Mouse (Mus musculus) forebrain, embryonic 10.5 days (tissue): ENCODE data around the gene A930018P22Rik. TPM values are rescaled to one million over a fixed set of nuclear protein-coding genes. Genes with fewer than 3 reads are reported as not detected.
A peak's percentile ranks its signal among the peaks of the same experiment; 100 is the strongest.
"Not testable (repeated sequence)": the region's sequence is repeated elsewhere in the genome, so short reads cannot be mapped to it uniquely, and the experiment has no call there.

Experiments used
- DNase-seq: peaks from one replicate; pipeline ENCODE4 v3.0.0-alpha.2; 2017; ENCODE audit warnings: low spot score; ENCODE audit errors: extremely low spot score
- H3K27ac ChIP-seq: fragments of 300-500 bp; sonication (generic); 2 replicates; pipeline ENCODE4 v1.5.1; 2016; ENCODE audit warnings: mild to moderate bottlenecking
- H3K27me3 ChIP-seq: fragments of 300-500 bp; sonication (generic); 2 replicates; pipeline ENCODE4 v1.6.1; 2016; ENCODE audit warnings: mild to moderate bottlenecking; ENCODE audit not compliant: poor library complexity, severe bottlenecking
- H3K36me3 ChIP-seq: fragments of 300-500 bp; sonication (generic); replicated peaks from 2 replicates; pipeline ENCODE4 v1.6.1; 2016; ENCODE audit warnings: mild to moderate bottlenecking, moderate library complexity
- H3K4me1 ChIP-seq: fragments of 300-500 bp; sonication (generic); 2 replicates; pipeline ENCODE4 v1.6.1; 2016
- H3K4me3 ChIP-seq: fragments of 300-500 bp; sonication (generic); 2 replicates; pipeline ENCODE4 v1.5.1; 2016; ENCODE audit warnings: mild to moderate bottlenecking, moderate library complexity
- H3K9me3 ChIP-seq: fragments of 300-500 bp; sonication (generic); 2 replicates; pipeline ENCODE4 v1.6.1; 2016; ENCODE audit warnings: mild to moderate bottlenecking, moderate library complexity
- WGBS: fragments of 180-500 bp; shearing (Covaris S2); methylation state at CpG from one replicate; pipeline ENCODE4 v1.1.7; 2016; 5-methylcytosine and 5-hydroxymethylcytosine counted together
- polyA plus RNA-seq: library from polyadenylated mRNA; unstranded; fragments of >200 nt; fragmentation: Nextera tagmentation; extraction: Ambion mirVana; gene quantifications from 2 replicates; pipeline ENCODE4 v1.2.1, GENCODE M21; 2016

A930018P22Rik gene
- polyA plus RNA-seq, result not detected in 2 replicates

DNA sequence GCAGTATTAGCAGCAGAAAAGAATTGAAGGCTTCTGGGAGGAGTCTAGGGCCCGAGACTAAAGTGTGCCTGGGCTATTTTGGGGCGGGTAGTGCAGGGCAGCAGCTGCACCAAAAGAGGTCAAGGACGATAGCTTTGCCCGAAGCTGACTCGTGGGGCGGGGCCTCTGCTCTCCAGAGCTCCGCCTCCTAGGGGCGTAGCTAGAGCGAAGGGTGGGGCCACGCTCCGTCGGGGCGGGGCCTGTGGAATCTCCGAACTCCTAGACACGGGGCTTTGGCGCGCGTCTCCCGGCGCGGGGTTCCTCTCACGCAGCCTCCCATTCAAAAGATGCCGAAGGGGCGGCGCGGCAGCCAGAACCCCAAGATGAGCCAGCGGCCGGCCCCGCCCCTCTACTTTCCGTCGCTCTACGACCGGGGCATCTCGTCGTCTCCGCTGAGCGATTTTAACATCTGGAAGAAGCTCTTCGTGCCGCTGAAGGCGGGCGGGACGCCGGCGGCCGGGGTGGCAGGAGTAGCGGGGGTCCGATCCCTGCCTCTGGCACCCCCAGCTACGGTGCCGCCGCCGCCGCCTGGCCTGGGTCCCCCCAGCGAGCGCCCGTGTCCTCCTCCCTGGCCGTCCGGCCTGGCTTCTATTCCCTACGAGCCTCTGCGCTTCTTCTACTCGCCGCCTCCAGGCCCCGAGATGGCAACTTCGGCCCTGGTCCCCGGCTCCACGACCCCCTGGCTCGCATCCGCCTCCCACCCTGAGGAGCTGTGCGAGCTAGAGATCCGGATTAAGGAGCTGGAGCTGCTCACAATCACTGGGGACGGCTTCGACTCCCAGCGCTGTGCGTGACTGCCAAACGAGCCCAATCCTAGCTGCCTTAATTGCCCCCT, at the start of gene A930018P22Rik:
Gene A930018P22Rik (plus strand): TSS at position 265 of the 874 bp plus-strand sequence.
- peak within 1 kb of the TSS; percentile 77 for H3K4me3 ChIP-seq
- H3K9me3 ChIP-seq, result no peaks in the 10 kb centered on the region
- peaks cover 62% of the 10 kb centered on the region for H3K27me3 ChIP-seq
- peak within 1 kb of the TSS; percentile 87 for H3K27ac ChIP-seq
- H3K36me3 ChIP-seq, result no peaks in the 10 kb centered on the region
- WGBS, result under 1% methylated on average over 73 of the region's 74 CpGs
- peak; percentile 90 for DNase-seq
- peaks cover 32% of the 10 kb centered on the region for H3K4me1 ChIP-seq

- 84% methylated on average over 5 of the region's 5 CpGs for WGBS
- H3K4me1 ChIP-seq, H3K27me3 ChIP-seq, DNase-seq, H3K27ac ChIP-seq, H3K36me3 ChIP-seq, H3K4me3 ChIP-seq, H3K9me3 ChIP-seq: not testable (repeated sequence)
These were observed 44.3 kb upstream of the A930018P22Rik start for GRCm38 (mm10) chr2:104078285-104078684.

DNA sequence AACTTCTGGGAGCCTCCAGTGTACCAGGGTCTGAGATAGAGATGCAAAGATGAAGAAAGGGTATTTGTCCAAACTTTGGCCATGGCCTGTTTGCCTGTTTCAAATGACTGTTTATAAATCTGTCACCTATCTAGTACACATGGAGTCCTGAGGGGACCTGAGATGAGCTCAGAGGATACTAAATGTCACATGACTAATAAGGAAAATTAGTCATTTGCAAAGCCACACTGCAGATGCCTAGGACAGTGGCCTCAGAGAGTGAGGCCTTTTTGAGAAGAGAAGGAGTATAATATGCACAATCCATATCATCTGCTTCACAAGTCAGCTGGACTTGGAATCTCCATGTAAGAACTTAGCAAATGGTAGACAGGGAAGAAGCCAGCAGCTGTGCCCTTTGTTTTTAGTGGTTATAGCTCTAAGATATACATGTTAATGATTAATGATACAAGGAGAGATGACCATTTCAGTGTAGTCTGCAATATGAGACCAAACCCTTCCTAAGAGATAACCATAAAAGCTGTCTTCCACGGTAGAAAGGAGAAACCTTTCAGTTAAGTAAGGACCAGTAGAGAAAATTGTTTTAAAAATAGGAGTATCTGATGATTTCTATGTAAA, 41.0 kb upstream of the A930018P22Rik start:
- WGBS, result no CpG with 5 or more reads among the region's 1 CpGs
- H3K4me3 ChIP-seq, result not testable (repeated sequence)

DNA sequence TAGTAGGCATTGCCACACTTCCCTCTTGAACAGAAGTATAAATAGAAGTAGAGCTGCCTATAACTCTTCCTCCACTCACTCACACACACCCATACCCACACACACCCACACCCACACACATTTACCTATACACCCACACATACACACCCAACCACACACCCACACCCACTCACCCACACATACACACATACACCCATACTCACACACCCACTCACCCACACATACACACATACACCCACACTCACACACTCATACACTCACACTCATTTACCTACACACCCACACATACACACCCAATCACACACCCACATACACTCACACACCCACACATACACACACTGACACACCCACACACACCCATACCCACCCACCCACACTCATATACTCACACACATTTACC, 40.1 kb upstream of the A930018P22Rik start:
- DNase-seq, result peak; percentile 7
- Histone ChIP-seq H3K9me3 (no peaks in the 10 kb centered on the region), H3K4me1 (no peaks in the 10 kb centered on the region), H3K27ac (no peak overlapping the region), H3K27me3 (no peaks in the 10 kb centered on the region), H3K4me3 (no peak overlapping the region), H3K36me3 (no peaks in the 10 kb centered on the region)

More for the DNA sequence above, 41.0 kb upstream of the A930018P22Rik start:
- H3K4me1 ChIP-seq, DNase-seq, H3K27ac ChIP-seq, H3K27me3 ChIP-seq, H3K9me3 ChIP-seq, H3K36me3 ChIP-seq: not testable (repeated sequence)

DNA sequence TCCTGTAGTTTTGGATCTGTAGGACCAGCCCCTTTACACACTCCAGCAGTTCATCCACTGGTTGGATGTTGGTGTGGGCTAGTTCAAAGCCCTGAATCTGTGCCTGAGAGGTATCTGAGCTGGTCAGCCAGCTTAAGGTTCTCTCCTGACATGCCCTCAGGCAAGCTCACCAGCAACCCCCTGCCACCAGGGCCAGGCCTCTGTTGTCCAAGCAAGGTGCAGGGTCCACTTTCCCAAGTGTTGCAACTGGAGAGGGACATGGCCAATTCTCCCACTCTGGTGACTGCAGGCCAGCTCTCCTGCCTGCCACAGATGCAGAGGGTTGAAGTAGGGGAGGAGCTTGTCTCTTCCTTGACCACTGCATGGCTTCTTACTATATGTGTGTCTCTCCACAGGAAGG, 38.5 kb upstream of the A930018P22Rik start:
- H3K27me3 ChIP-seq, H3K36me3 ChIP-seq, H3K27ac ChIP-seq, DNase-seq, H3K9me3 ChIP-seq, H3K4me1 ChIP-seq, H3K4me3 ChIP-seq: not testable (repeated sequence)

DNA sequence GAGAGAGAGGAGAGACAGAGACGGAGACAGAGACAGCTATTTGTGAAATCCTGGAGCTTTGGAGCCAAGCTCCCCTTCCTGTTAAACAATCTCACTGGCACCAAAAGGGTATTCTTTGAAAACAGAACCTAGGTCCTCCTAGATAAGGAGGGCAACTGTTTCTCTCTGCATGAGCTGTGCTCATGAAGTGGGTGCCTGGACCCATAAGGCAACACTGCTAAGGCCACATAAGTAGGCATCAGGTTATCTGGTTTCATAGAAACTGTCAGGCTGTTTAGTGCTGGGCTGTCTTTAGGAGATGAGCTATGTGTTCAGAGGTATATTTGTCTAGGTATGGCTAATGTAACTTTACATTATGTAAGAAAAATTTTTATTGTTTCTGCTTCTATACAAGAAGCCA, 35.0 kb upstream of the A930018P22Rik start:
- not testable (repeated sequence) for DNase-seq
- 86% methylated on average over 1 of the region's 1 CpGs for WGBS

GRCm38 (mm10) chr2:104093305-104093704, 29.3 kb upstream of the A930018P22Rik start:
- H3K27me3 ChIP-seq, result no peaks in the 10 kb centered on the region
- DNase-seq, result no peak
- no peak overlapping the region for H3K27ac ChIP-seq
- no peaks in the 10 kb centered on the region for H3K36me3 ChIP-seq
- WGBS, result 83% methylated on average over 2 of the region's 2 CpGs
- H3K4me1 ChIP-seq, result peaks cover 24% of the 10 kb centered on the region
- no peak overlapping the region for H3K4me3 ChIP-seq
- H3K9me3 ChIP-seq, result no peaks in the 10 kb centered on the region

More for the DNA sequence above, 35.0 kb upstream of the A930018P22Rik start:
- not testable (repeated sequence) for H3K27ac ChIP-seq, H3K27me3 ChIP-seq, H3K4me1 ChIP-seq, H3K36me3 ChIP-seq, H3K9me3 ChIP-seq, H3K4me3 ChIP-seq

GRCm38 (mm10) chr2:104095741-104096213, 26.8 kb upstream of the A930018P22Rik start, which contains the start of gene Cd59a:
Gene Cd59a (plus strand): TSS chr2:104095801.
- Histone ChIP-seq H3K27me3 (no peaks in the 10 kb centered on the region), H3K4me3 (peak within 1 kb of the TSS; percentile 60), H3K4me1 (peaks cover 34% of the 10 kb centered on the region), H3K27ac (peak within 1 kb of the TSS; percentile 86), H3K36me3 (no peaks in the 10 kb centered on the region), H3K9me3 (no peaks in the 10 kb centered on the region)
- DNase-seq, result peak; percentile 75
- WGBS, result 4% methylated on average over 15 of the region's 15 CpGs

DNA sequence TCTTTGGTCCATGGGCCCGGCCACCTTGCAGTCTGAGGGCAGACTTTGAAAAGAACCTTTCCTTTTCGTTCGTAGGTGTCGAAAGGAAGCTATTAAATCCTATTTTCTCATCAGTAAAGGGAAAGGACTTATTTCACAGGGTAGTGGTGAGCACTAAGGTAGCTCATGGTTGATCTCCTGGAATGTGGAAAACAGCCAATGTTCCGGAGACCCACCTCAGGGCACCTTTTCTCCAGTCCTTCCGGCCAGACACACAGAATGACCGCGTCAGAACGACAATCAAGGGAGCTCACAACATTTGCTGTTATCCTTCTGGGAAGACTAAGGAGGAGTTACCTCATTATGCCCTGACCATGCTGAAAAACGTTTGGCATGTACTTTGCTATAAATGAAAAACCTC, 26.3 kb upstream of the A930018P22Rik start:
- 46% methylated on average over 10 of the region's 10 CpGs for WGBS
- Histone ChIP-seq H3K4me3 (peak overlapping the region; percentile 60), H3K27ac (peak overlapping the region; percentile 86), H3K4me1 (peaks cover 34% of the 10 kb centered on the region), H3K9me3 (no peaks in the 10 kb centered on the region), H3K36me3 (no peaks in the 10 kb centered on the region), H3K27me3 (no peaks in the 10 kb centered on the region)
- no peak for DNase-seq

- not testable (repeated sequence) for H3K36me3 ChIP-seq, DNase-seq, H3K4me3 ChIP-seq, H3K27me3 ChIP-seq, H3K9me3 ChIP-seq
- H3K27ac ChIP-seq, result 0 out of 2 replicates have a peak overlapping the region, but pooled peaks have one; percentile 40
- 39% methylated on average over 1 of the region's 1 CpGs for WGBS
- H3K4me1 ChIP-seq, result peaks cover 34% of the 10 kb centered on the region
These were observed 25.8 kb upstream of the A930018P22Rik start for GRCm38 (mm10) chr2:104096796-104097195.

DNA sequence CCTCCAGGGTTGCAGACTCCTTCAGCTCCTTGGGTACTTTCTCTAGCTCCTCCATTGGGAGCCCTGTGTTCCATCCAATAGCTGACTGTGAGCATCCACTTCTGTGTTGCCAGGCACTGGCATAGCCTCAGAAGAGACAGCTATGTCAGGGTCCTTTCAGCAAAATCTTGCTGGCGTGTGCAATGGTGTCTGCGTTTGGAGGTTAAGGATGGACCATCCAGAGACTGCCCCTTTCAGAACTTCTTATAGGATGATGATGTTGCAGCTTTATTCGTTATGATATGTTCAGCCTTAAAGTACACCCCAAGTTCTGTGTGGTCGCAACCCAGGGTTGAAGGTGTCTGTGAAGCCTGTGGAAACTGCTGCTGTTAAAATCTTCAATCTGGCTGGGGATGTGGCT, 25.2 kb upstream of the A930018P22Rik start:
- not testable (repeated sequence) for DNase-seq, H3K4me3 ChIP-seq, H3K27me3 ChIP-seq, H3K36me3 ChIP-seq, H3K9me3 ChIP-seq
- H3K4me1 ChIP-seq, result peaks cover 34% of the 10 kb centered on the region
- 96% methylated on average over 4 of the region's 4 CpGs for WGBS
- 0 out of 2 replicates have a peak overlapping the region, but pooled peaks have one; percentile 25 for H3K27ac ChIP-seq

GRCm38 (mm10) chr2:104098529-104099230, 23.9 kb upstream of the A930018P22Rik start:
- Histone ChIP-seq H3K27me3 (no peaks in the 10 kb centered on the region), H3K4me1 (peaks cover 37% of the 10 kb centered on the region), H3K9me3 (no peaks in the 10 kb centered on the region), H3K36me3 (no peaks in the 10 kb centered on the region), H3K27ac (peak overlapping the region; percentile 63; the same call in 1 of the 2 replicates), H3K4me3 (no peak overlapping the region)
- WGBS, result 43% methylated on average over 3 of the region's 3 CpGs
- no peak for DNase-seq
